Mouse (Mus musculus): ENCODE data around the gene Cpeb4. TPM values are rescaled to one million over a fixed set of nuclear protein-coding genes. Genes with fewer than 3 reads are reported as not detected.
A peak's percentile ranks its signal among the peaks of the same experiment; 100 is the strongest.

Gene Cpeb4
- polyA plus RNA-seq, 1 experiment from 2014 or later = 43.4 TPM

GRCm38 (mm10) chr11:31874071-31874470, 2.1 kb downstream of the Cpeb4 start:
- Histone ChIP-seq H3K9ac (replicated peaks; ENCODE audit: low read depth, low read length) (peak overlapping the region; percentile 16; the same call in 1 of the 2 replicates), H3K9me3 (ENCODE audit: control insufficient read depth, low read length) (no peaks in the 10 kb centered on the region)

GRCm38 (mm10) chr11:31883671-31884070, 11.7 kb downstream of the Cpeb4 start:
- H3K4me2 ChIP-seq (ENCODE audit: low read depth, low read length) = no peak overlapping the region
- no peak overlapping the region for H3K4me3 ChIP-seq (ENCODE audit: low read depth, low read length)
- H3K27me3 ChIP-seq (ENCODE audit: control insufficient read depth, insufficient read depth, low read length) = no peaks in the 10 kb centered on the region
- no peaks in the 10 kb centered on the region for H3K9me3 ChIP-seq (ENCODE audit: control insufficient read depth, low read length)
- peaks cover 9% of the 10 kb centered on the region; the same call in 1 of the 2 replicates for H3K4me1 ChIP-seq (ENCODE audit: control insufficient read depth, insufficient read depth, low read length)
- no peaks in the 10 kb centered on the region for H3K36me3 ChIP-seq (ENCODE audit: control insufficient read depth, insufficient read depth, low read length)
- ATAC-seq (ENCODE audit: low read depth) = no peak
- no peak overlapping the region for H3K27ac ChIP-seq (ENCODE audit: low read depth, low read length)
- 85% methylated on average over 1 of the region's 1 CpGs for WGBS
- H3K9ac ChIP-seq (replicated peaks; ENCODE audit: low read depth, low read length) = no peak overlapping the region

More at GRCm38 (mm10) chr11:31874071-31874470, 2.1 kb downstream of the Cpeb4 start:
- Histone ChIP-seq H3K27me3 (ENCODE audit: control insufficient read depth, insufficient read depth, low read length) (no peaks in the 10 kb centered on the region), H3K36me3 (ENCODE audit: control insufficient read depth, insufficient read depth, low read length) (no peaks in the 10 kb centered on the region), H3K27ac (ENCODE audit: low read depth, low read length) (no peak overlapping the region), H3K4me2 (ENCODE audit: low read depth, low read length) (peak overlapping the region; percentile 97), H3K4me3 (ENCODE audit: low read depth, low read length) (peak overlapping the region; percentile 93), H3K4me1 (ENCODE audit: control insufficient read depth, insufficient read depth, low read length) (peaks cover 24% of the 10 kb centered on the region)
- WGBS = 67% methylated on average over 2 of the region's 2 CpGs
- no peak for ATAC-seq (ENCODE audit: low read depth)

- ATAC-seq (ENCODE audit: low read depth) = no peak
- Histone ChIP-seq H3K27me3 (ENCODE audit: control insufficient read depth, insufficient read depth, low read length) (no peaks in the 10 kb centered on the region), H3K9me3 (ENCODE audit: control insufficient read depth, low read length) (no peaks in the 10 kb centered on the region), H3K36me3 (ENCODE audit: control insufficient read depth, insufficient read depth, low read length) (no peaks in the 10 kb centered on the region; the same call in 1 of the 2 replicates), H3K27ac (ENCODE audit: low read depth, low read length) (no peak overlapping the region), H3K9ac (replicated peaks; ENCODE audit: low read depth, low read length) (no peak overlapping the region), H3K4me1 (ENCODE audit: control insufficient read depth, insufficient read depth, low read length) (peaks cover 9% of the 10 kb centered on the region; the same call in 1 of the 2 replicates), H3K4me2 (ENCODE audit: low read depth, low read length) (no peak overlapping the region), H3K4me3 (ENCODE audit: low read depth, low read length) (no peak overlapping the region)
- 66% methylated on average over 1 of the region's 1 CpGs for WGBS
Observed at GRCm38 (mm10) chr11:31885765-31886164, 13.8 kb downstream of the Cpeb4 start.

- 94% methylated on average over 1 of the region's 1 CpGs for WGBS
- Histone ChIP-seq H3K36me3 (ENCODE audit: control insufficient read depth, insufficient read depth, low read length) (no peaks in the 10 kb centered on the region; the same call in 1 of the 2 replicates), H3K4me1 (ENCODE audit: control insufficient read depth, insufficient read depth, low read length) (0 out of 2 replicates have a peak, but pooled peaks cover 6% of the 10 kb centered on the region)
Observed at GRCm38 (mm10) chr11:31888229-31888628, 16.2 kb downstream of the Cpeb4 start.

GRCm38 (mm10) chr11:31892152-31892551, 20.1 kb downstream of the Cpeb4 start:
- Histone ChIP-seq H3K4me2 (ENCODE audit: low read depth, low read length) (no peak overlapping the region), H3K27ac (ENCODE audit: low read depth, low read length) (no peak overlapping the region), H3K4me1 (ENCODE audit: control insufficient read depth, insufficient read depth, low read length) (no peaks in the 10 kb centered on the region), H3K4me3 (ENCODE audit: low read depth, low read length) (no peak overlapping the region), H3K9ac (replicated peaks; ENCODE audit: low read depth, low read length) (no peak overlapping the region), H3K9me3 (ENCODE audit: control insufficient read depth, low read length) (no peaks in the 10 kb centered on the region), H3K36me3 (ENCODE audit: control insufficient read depth, insufficient read depth, low read length) (no peaks in the 10 kb centered on the region; the same call in 1 of the 2 replicates), H3K27me3 (ENCODE audit: control insufficient read depth, insufficient read depth, low read length) (no peaks in the 10 kb centered on the region)
- WGBS = 68% methylated on average over 3 of the region's 3 CpGs
- ATAC-seq (ENCODE audit: low read depth) = no peak

More at GRCm38 (mm10) chr11:31888229-31888628, 16.2 kb downstream of the Cpeb4 start:
- Histone ChIP-seq H3K27me3 (ENCODE audit: control insufficient read depth, insufficient read depth, low read length) (no peaks in the 10 kb centered on the region), H3K9ac (replicated peaks; ENCODE audit: low read depth, low read length) (no peak overlapping the region), H3K4me3 (ENCODE audit: low read depth, low read length) (no peak overlapping the region), H3K9me3 (ENCODE audit: control insufficient read depth, low read length) (no peaks in the 10 kb centered on the region), H3K4me2 (ENCODE audit: low read depth, low read length) (no peak overlapping the region), H3K27ac (ENCODE audit: low read depth, low read length) (no peak overlapping the region)
- ATAC-seq (ENCODE audit: low read depth) = no peak

GRCm38 (mm10) chr11:31893639-31894038, 21.6 kb downstream of the Cpeb4 start:
- 64% methylated on average over 2 of the region's 2 CpGs for WGBS
- Histone ChIP-seq H3K9me3 (ENCODE audit: control insufficient read depth, low read length) (no peaks in the 10 kb centered on the region), H3K9ac (replicated peaks; ENCODE audit: low read depth, low read length) (no peak overlapping the region), H3K36me3 (ENCODE audit: control insufficient read depth, insufficient read depth, low read length) (no peaks in the 10 kb centered on the region; the same call in 1 of the 2 replicates), H3K27ac (ENCODE audit: low read depth, low read length) (no peak overlapping the region), H3K4me3 (ENCODE audit: low read depth, low read length) (no peak overlapping the region), H3K4me1 (ENCODE audit: control insufficient read depth, insufficient read depth, low read length) (no peaks in the 10 kb centered on the region), H3K27me3 (ENCODE audit: control insufficient read depth, insufficient read depth, low read length) (no peaks in the 10 kb centered on the region), H3K4me2 (ENCODE audit: low read depth, low read length) (no peak overlapping the region)
- no peak for ATAC-seq (ENCODE audit: low read depth)

- no peaks in the 10 kb centered on the region for H3K9me3 ChIP-seq (ENCODE audit: control insufficient read depth, low read length)
- H3K36me3 ChIP-seq (ENCODE audit: control insufficient read depth, insufficient read depth, low read length) = no peaks in the 10 kb centered on the region
- H3K4me3 ChIP-seq (ENCODE audit: low read depth, low read length) = no peak overlapping the region
- ATAC-seq (ENCODE audit: low read depth) = no peak
- H3K4me1 ChIP-seq (ENCODE audit: control insufficient read depth, insufficient read depth, low read length) = no peaks in the 10 kb centered on the region
- no peak overlapping the region for H3K27ac ChIP-seq (ENCODE audit: low read depth, low read length)
- H3K27me3 ChIP-seq (ENCODE audit: control insufficient read depth, insufficient read depth, low read length) = no peaks in the 10 kb centered on the region
- H3K9ac ChIP-seq (replicated peaks; ENCODE audit: low read depth, low read length) = no peak overlapping the region
- 76% methylated on average over 4 of the region's 4 CpGs for WGBS
- H3K4me2 ChIP-seq (ENCODE audit: low read depth, low read length) = no peak overlapping the region
Observed at GRCm38 (mm10) chr11:31896065-31896792, 24.2 kb downstream of the Cpeb4 start.

GRCm38 (mm10) chr11:31896905-31897304, 24.9 kb downstream of the Cpeb4 start:
- Histone ChIP-seq H3K9me3 (ENCODE audit: control insufficient read depth, low read length) (no peaks in the 10 kb centered on the region), H3K4me2 (ENCODE audit: low read depth, low read length) (no peak overlapping the region), H3K27ac (ENCODE audit: low read depth, low read length) (no peak overlapping the region), H3K36me3 (ENCODE audit: control insufficient read depth, insufficient read depth, low read length) (no peaks in the 10 kb centered on the region), H3K27me3 (ENCODE audit: control insufficient read depth, insufficient read depth, low read length) (no peaks in the 10 kb centered on the region), H3K4me1 (ENCODE audit: control insufficient read depth, insufficient read depth, low read length) (no peaks in the 10 kb centered on the region), H3K4me3 (ENCODE audit: low read depth, low read length) (no peak overlapping the region), H3K9ac (replicated peaks; ENCODE audit: low read depth, low read length) (no peak overlapping the region)
- 95% methylated on average over 3 of the region's 3 CpGs for WGBS
- ATAC-seq (ENCODE audit: low read depth) = no peak

GRCm38 (mm10) chr11:31899166-31899565, 27.2 kb downstream of the Cpeb4 start:
- Histone ChIP-seq H3K9ac (replicated peaks; ENCODE audit: low read depth, low read length) (no peak overlapping the region), H3K27ac (ENCODE audit: low read depth, low read length) (no peak overlapping the region), H3K36me3 (ENCODE audit: control insufficient read depth, insufficient read depth, low read length) (no peaks in the 10 kb centered on the region), H3K4me1 (ENCODE audit: control insufficient read depth, insufficient read depth, low read length) (no peaks in the 10 kb centered on the region), H3K27me3 (ENCODE audit: control insufficient read depth, insufficient read depth, low read length) (no peaks in the 10 kb centered on the region), H3K4me3 (ENCODE audit: low read depth, low read length) (no peak overlapping the region), H3K9me3 (ENCODE audit: control insufficient read depth, low read length) (no peaks in the 10 kb centered on the region), H3K4me2 (ENCODE audit: low read depth, low read length) (no peak overlapping the region)
- no peak for ATAC-seq (ENCODE audit: low read depth)

Measured in neural tube, embryonic 14.5 days (tissue).